In the genomic region with DNA sequence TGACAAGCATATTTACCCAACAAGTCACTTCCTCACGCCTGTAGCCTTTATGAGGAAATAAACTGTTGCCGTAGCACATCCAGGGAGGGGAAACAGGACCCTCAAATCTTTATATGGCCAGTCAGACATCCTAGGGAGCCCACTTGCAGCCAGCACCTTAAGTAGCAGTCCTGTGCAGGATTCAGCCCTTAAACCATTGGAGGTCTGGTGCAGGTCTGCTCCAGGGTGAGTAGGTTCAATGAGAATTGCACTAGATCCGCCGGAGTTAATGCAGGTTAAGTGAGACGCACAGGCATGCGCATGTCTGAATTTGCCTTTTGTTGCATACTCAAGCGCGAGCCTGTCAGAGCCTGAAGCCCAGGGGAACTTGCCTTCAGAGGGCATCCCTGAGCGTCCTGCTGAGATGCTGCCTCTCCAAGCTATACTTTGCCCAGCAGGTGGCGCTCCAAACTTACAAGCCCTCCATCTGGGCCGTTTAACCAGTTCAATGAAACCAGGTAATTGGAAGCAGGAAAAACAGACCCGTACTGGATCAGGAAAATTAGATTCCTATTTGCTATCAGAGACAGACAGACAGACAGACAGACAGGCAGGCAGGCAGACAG, we compare ENCODE assay signal across 7 mouse cellular contexts. TPM values are rescaled to one million over a fixed set of nuclear protein-coding genes. Genes with fewer than 3 reads are reported as not detected.
DNase-seq lines count a peak whose midpoint lies in the region; ATAC-seq and TF ChIP-seq lines count a peak whose summit lies in the region.

No protein-coding gene starts in this region.

- no peaks in the 10 kb centered on the region; the same call in 1 of the 2 replicates for H3K27me3 ChIP-seq in midbrain, embryonic 13.5 days
- H3K27me3 ChIP-seq in small intestine, adult 2 months (ENCODE audit: control insufficient read depth, insufficient read depth, low read length), result no peaks in the 10 kb centered on the region

- peak overlapping the region; percentile 58 for H3K27ac ChIP-seq in midbrain, embryonic 13.5 days
- H3K27ac ChIP-seq in small intestine, adult 2 months (ENCODE audit: insufficient read depth, low read depth, low read length), result no peak overlapping the region

- H3K36me3 ChIP-seq in midbrain, embryonic 13.5 days, result no peaks in the 10 kb centered on the region
- no peaks in the 10 kb centered on the region for H3K36me3 ChIP-seq in small intestine, adult 2 months (ENCODE audit: control insufficient read depth, insufficient read depth, low read length)

- H3K4me2 ChIP-seq in midbrain, embryonic 13.5 days (replicated peaks), result no peak overlapping the region

- ATAC-seq in midbrain, embryonic 13.5 days, result peak; percentile 77

- no peak overlapping the region for H3K9ac ChIP-seq in midbrain, embryonic 13.5 days (replicated peaks)

- peak; percentile 89; the same call in 1 of the 2 replicates for TF ChIP-seq CTCF in small intestine, adult 2 months (IDR thresholded peaks at IDR 0.05; ENCODE audit: extremely low read depth, insufficient read length, insufficient replicate concordance, low read depth, low read length)

- no peak for TF ChIP-seq POLR2A in small intestine, adult 2 months (IDR thresholded peaks at IDR 0.05; ENCODE audit: low read depth, low read length)

- H3K9me3 ChIP-seq in midbrain, embryonic 13.5 days, result no peaks in the 10 kb centered on the region

- H3K4me1 ChIP-seq in midbrain, embryonic 13.5 days (replicated peaks), result peaks cover 28% of the 10 kb centered on the region
- H3K4me1 ChIP-seq in small intestine, adult 2 months (ENCODE audit: control insufficient read depth, insufficient read depth, insufficient read length, low read length), result no peaks in the 10 kb centered on the region

- H3K4me3 ChIP-seq in midbrain, embryonic 13.5 days (replicated peaks), result no peak overlapping the region
- no peak overlapping the region for H3K4me3 ChIP-seq in small intestine, adult 2 months (ENCODE audit: low read depth, low read length)

- WGBS in midbrain, embryonic 13.5 days, result 12% methylated on average over 12 of the region's 12 CpGs
- 8% methylated on average over 12 of the region's 12 CpGs for WGBS in small intestine, adult 2 months

- DNase-seq in adrenal gland, adult 2 months, result peak; percentile 90
- peak; percentile 99 for DNase-seq in embryo, embryonic 10.5 days (ENCODE audit: low spot score)
- peak; percentile 81 for DNase-seq in gastrocnemius, postnatal 25 days
- DNase-seq in kidney, adult 11 months, result peak; percentile 90
- peak; percentile 92 for DNase-seq in left cerebral cortex, postnatal 4 days

- intact Hi-C loops in left cerebral cortex, postnatal 4 days (cut with DNase I), result loop anchor here (5.0 kb wide), 1 partner anchor 175 kb away; a partner anchor contains a TSS

RNA-seq across cellular contexts. Expression of a gene that starts 37.8 kb away (rescaled TPM):
- total RNA-seq in adrenal gland, adult 2 months (2021), result not detected
- polyA plus RNA-seq in adrenal gland, adult 2 months (2012; rRNA removed), result not detected in 2 replicates
- not detected for total RNA-seq in gastrocnemius, postnatal 25 days (2021)
- total RNA-seq in left cerebral cortex, postnatal 4 days (2021), result not detected
- not detected in 2 replicates for polyA plus RNA-seq in midbrain, embryonic 13.5 days (2015; fragmentation: Nextera tagmentation; extraction: Ambion mirVana)
- not detected in 2 replicates for polyA plus RNA-seq in small intestine, adult 2 months (2012; rRNA removed)

RNA-seq across cellular contexts. Expression of a gene that starts 45.7 kb away (rescaled TPM):
- total RNA-seq in adrenal gland, adult 2 months (2021), result 1 to 10 TPM; 2.3 to 5.1 TPM
- 2.7 and 3.7 TPM in 2 replicates for polyA plus RNA-seq in adrenal gland, adult 2 months (2012; rRNA removed)
- total RNA-seq in gastrocnemius, postnatal 25 days (2021), result 1 to 10 TPM; 3.3 to 3.8 TPM
- total RNA-seq in left cerebral cortex, postnatal 4 days (2021), result 1 to 10 TPM; 7.9 to 9.8 TPM
- 10.3 and 10.9 TPM in 2 replicates for polyA plus RNA-seq in midbrain, embryonic 13.5 days (2015; fragmentation: Nextera tagmentation; extraction: Ambion mirVana)
- 2.0 and 2.4 TPM in 2 replicates for polyA plus RNA-seq in small intestine, adult 2 months (2012; rRNA removed)
